Mouse (Mus musculus) gastrocnemius, postnatal 4 days (tissue): ENCODE results near the gene Mettl9. TPM values are rescaled to one million over a fixed set of nuclear protein-coding genes. Genes with fewer than 3 reads are reported as not detected.

Source experiments
- DNase-seq, 2 experiments: peaks; one replicate each; pipeline ENCODE4 v3.0.0; 2021 to 2022; ENCODE audit warnings: low spot score in 2 of 2, mixed read lengths in 2 of 2
- total RNA-seq, 2 experiments: library from RNA; stranded (reverse); gene quantifications; 2 replicates each; pipeline ENCODE4 v1.2.3; 2021

Gene Mettl9
- total RNA-seq, 2 experiments from 2014 or later: 75.2 to 77.8 TPM

DNA sequence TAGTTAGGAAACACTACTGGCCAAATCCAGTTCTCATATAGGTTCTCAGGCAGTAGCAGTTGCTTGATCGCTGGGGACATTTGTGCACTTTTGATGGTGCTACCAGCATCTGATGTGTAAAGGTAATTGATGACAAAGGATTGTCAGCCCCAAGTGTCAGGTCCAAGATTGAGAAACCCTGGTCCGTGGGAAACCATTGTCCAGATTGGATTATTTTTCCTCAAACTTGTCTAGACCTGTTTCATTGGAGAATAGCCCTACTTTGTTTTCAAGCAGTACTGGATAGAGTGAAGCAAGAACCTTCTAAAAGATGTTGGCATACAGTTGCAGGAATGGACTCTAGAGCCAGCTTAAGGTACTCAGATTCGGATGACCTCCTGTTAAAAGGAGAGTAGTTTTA lies 8.8 kb downstream of the Mettl9 start:
- DNase-seq: no peak

DNA sequence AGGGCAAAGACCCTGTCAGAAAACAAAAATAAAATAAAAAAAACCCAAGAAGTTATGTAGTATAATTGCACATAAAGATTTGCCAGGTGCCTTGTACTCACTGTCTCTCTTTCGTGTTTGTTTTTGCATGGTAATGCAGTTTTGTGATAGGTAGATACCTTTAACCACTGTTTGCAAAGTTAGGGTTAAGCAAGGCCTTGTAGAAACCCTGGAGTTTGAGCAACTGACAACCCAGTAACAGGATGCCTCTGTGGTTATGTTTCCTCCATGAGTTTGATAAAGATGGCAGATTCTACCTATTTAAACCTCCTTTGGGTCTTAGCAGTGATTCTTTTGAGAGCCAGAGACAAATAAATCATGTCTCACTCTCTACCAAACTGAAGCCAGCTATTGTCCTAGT lies 9.3 kb downstream of the Mettl9 start:
- no peak for DNase-seq

DNA sequence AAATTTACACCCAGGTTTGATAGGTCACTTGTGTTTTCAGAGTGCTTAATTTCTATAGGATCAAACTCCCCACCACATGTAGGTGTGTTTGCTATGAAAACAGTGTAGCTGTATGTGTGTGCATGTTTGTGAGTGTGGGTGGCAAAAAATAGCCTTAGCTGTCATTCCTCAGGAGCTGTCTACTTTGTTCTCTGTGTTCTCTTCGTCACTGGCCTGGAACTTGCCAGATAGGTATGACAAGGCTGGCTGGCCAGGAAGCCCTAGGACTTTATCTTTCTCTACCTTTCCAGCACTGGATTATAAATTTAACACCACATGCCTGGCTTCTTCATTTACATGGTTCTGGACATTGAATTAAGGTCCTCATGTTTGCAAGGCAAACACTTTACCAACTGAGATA lies 10.0 kb downstream of the Mettl9 start:
- no peak for DNase-seq

DNA sequence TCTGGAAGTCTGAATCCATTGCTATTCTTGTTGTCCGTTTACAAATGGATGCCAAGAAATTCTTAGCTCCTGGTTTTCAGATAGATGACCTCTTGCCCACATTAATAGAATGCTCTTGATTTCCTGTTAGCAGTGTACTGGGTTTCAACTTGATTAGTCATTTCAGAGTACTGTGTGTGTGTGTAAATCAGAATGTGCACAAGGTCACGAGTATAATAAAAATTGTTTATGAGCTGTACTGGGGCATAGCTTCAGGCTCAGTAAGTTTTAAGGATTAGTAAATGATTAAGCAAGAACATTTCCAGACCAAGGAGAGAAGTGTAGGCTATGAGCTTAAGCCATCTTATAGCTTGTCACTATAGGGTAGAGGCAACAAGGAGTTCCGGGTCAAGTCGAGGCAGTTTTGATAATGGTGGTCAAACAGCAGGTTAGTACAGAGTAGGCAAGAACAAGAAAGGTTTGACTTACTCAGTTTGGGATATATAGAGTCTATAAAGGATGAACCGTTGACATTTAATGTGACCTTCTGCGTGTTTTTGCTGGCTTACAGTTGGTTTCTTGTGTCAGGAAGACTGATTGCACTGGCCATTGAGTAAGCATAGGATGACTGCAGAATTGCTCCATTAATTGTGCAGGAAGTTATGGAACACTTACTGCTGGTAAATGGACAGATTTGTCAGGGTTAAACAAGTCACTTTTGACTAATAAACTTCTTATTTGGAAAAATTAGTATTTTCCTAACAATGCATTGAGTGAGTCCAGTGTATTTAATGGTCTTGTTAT lies 11.6 kb downstream of the Mettl9 start:
- DNase-seq: no peak

DNA sequence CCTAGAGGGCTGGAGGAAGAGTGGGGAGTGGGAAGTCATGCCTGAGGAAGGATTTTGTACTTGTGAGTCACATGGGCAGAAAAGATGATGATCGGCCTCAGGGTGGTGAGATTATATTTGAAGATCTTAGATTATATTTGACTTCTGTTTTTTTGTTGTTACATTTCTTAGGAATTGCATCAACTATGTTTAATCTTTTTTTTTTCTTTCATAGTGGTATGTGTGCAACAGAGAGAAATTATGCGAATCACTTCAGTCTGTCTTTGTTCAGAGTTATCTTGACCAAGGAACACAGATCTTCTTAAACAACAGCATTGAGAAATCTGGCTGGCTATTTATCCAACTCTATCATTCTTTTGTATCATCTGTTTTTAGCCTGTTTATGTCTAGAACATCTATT lies 13.4 kb downstream of the Mettl9 start:
- no peak for DNase-seq

DNA sequence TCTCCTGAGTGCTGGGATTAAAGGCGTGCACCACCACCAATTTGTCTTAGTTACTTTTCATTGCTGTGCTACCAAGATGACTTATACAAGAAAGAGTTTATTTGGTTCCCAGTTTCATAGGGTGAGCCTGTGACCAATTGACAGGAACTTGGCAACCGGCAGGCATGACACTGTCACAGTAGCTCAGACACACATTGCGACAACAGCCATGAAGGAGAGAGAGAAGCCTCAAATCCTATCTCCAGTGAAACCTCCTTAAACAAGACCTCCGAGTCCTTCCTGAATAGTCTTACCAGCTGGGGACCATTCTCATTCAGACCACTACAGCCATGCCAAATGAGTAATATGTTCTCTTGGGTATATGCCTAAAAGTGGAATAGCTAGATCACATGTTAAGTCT lies 18.8 kb downstream of the Mettl9 start:
- no peak for DNase-seq

DNA sequence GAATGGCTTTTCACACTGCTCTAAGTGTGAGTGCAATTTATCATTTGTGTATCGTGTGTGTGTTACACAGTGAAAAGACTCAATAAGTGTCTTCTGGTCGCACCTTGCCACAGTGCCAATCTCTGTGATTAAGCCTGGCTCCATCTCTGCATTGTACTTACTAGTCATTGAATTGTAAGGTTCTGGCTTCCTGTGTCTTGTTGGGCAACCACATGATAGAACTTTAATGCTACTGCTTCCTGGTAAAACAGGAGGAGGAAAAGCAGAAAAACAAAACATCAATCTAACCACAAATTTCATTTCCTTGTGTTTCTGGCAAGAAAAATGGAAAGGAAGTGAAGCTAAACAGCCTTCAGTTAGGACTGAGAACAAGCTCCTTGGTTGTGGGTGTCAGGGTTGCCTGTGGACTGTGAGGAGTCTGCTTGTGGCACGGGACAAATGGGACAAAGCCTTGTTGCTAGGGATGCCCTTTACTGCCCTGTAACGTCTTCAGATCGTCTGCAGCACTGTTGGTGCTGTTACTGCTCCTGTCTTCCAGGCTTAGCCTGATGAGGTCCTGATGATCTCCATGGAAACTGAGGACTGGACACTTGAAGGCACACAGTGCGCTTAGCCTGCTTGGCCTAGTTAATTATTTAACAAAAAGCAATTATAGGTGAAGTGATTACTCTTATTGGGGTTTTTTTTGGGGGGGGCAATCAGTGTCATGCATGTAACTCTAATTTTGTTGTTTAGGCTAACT lies 25.4 kb downstream of the Mettl9 start:
- no peak for DNase-seq

DNA sequence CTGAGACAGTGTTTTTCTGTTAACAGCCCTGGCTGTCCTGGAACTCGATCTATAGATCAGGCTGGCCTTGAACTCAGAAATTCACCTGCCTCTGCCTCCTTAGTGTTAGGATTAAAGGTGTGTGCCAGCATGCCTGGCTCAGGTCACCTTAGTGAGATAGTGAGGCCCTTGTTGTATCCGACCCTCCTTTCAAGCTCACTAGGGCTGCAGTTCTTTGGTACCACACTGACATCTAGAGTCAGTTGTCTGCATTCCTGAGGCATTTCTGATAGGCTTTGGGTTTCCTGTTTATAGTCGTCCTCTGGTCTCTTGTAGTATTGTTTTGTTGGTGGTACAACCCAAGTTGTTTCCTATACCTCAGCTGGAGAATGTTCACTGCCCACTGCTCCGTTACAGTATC lies 30.1 kb downstream of the Mettl9 start:
- DNase-seq: no peak

DNA sequence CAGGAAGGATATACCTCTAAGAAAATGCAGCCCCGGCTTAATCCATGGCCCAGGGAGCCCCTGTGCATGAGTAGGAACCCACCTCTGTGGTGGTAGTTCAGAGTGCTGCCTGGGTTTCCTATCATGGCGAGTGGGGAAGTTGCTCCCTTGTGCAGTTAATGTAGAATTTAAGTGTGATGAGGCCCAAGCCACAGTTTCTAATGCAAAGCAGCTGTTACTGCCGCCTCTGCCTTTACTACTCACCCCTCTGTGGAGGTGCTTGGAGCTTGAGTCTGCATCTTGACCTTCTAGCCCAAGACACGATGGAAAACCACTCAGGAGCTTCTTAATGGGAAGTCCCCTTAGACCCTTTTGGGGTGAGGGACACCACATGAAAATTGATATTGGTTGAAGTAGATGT lies 37.0 kb downstream of the Mettl9 start:
- DNase-seq: no peak

DNA sequence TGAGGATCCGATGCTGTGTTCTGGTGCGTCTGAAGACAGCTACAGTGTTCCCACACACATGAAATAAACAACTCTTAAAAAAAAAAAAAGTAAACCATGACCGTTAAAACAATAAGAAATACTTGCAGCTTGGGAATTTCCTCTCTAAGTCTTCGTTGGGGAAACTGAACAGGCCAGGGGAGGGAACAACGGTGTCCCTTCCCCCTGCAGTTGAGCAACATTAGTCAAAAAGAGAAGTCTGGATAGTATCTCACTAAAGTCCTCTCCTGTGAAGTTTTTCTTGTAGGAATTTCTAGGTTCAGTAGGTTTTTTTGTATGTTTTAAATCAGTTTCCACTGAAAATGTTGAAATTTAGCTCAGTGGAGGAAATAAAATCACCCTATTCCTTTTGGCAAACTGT lies 38.3 kb downstream of the Mettl9 start:
- no peak for DNase-seq

DNA sequence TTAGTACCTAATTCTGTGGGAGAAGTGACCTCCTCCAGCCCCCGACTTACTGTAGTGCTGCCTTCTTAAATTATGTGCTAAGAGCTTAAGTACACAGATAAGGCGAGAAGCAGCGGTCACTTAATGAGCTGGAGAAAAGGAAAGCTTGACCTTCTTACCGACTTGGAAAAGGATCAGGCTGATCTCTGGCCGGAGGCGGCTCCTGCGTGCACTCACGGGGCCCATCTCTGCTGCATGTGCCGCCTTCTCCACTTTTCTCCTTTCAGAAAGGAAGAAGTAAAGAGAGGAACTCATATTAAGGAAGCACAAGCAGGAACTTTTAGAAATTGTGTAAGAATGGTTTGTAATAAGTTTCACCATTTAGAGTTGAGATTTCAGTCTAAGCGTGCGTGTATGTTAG lies 40.0 kb downstream of the Mettl9 start, which contains the start of gene Igsf6:
Gene Igsf6, minus strand, starts transcription at position 292 of the 400 bp plus-strand sequence.
- DNase-seq: no peak

DNA sequence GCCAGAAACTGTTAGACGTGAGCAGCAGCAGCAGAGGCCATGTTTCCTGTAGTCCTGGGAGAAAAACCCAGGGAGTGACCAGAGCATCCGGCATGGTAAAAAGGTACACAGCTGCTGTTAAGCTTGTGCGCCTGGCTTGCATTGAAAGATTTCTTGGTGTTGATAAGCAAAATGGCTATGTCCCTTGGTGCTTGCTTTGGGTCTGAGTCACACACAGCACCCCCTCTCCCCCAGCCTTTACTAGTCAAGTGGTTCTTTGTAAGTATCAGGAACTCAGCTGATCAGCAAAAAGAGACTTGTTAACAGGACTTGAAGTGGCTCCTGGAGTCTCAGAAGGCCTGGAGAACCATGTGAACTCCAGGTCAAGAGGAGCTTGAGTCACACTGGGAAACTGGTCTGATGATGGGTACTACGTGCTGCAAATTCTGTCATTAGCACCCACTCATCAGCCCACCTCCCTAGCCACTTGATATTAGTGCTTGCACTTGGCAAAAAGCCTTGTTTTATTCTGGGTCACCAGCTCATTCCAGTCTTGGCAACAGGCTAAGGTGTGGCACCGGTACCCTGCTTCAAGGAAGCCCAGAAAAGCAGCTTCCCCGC lies 40.7 kb downstream of the Mettl9 start:
- no peak for DNase-seq

DNA sequence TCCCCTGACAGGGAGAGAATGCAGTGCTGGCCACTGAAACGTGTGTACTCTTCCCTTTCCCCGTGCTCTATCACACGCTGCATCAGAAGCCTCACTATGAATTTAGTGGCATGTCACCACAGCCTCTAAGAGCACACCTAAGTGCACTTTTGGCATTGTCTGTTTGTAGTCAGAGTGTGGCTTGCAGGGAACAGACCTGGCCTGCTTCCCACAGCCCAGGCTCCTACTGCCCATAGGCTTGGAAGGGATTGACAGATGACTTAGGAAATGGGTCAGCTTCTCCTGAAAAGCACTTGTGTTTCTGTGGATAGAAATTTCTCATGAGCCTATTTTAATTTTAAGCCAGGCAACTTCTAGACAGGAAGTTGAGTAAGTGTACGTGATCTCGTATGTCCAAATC lies 41.2 kb downstream of the Mettl9 start:
- DNase-seq: no peak

DNA sequence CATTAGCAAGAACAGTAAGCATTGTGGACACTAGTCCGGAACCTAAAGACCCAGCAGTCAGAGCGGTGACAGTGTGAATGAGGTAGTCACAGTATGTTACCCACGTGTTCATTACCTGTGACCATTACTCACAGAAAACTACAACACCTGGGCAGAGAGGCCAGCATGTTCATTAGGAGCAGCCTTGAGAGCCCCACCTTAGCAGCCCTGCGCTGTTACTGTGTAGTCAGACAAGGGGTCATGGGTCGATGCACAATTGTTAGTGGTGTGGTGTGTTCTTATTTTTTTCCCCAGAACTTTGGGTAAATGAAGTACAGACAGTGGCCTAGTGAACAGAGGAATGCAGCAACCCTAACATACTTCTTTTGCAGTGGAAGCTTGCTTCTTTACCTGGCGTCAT lies 43.1 kb downstream of the Mettl9 start:
- DNase-seq: no peak

DNA sequence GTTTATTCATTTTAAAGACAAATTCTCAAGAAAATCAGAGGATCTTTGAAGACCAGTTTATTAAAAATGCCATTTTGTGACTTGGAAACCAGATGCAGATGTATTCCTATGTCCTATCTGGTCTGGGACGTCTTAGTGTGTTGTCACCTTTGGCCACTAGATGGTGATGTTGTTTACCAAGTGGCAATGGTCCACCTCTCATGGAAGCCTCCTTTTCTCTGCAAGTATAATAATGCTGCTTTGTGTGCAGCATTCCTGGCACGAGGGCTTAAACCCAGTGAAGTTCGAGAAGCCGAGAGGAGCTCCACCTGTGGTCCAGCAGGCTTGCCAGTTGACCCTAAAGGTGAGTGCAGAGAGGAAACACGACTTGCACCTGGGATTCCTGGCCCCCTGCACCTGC lies 43.6 kb downstream of the Mettl9 start:
- DNase-seq: peak in 1 of 2 experiments; percentile 55

DNA sequence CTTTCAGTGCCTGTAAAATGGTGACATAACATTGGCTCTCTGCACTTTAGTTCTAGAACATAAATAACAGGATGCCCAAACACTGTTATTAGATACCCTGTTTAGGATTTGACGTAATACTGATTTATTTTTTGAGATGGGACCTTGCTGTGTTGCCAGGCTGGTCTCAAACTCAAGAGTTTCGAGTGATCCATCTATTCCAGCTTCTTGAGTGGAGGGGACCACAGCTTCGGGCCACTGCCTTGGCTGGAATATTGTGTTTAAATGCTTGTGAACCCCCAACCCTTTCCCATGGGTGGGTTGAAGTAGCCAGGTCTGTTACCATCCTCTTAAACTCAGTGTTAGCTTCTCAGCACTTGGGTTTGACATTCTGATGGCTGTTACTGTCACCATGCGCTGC lies 47.1 kb downstream of the Mettl9 start, which contains the start of gene Otoa:
Gene Otoa, plus strand, starts transcription at position 301 of the 400 bp plus-strand sequence.
- no peak for DNase-seq

DNA sequence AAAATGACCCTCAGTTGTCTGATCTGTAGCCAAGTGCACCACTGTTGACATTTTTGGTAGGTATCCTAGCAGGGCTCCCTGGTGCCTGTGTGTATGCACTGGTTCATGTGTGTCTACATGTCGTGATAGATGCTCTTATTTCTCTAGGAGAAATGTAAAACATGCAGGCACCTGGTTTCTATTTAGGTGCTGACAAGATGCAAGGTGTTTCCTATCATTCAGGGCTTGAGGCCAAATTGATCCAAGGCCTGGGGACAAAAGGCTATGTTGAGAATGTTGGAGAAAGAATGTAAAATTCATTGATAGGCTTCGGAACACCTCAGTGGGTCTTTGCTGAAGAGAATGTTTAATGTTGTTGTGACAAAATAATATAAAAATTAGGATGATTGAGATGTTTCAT lies 47.6 kb downstream of the Mettl9 start:
- no peak for DNase-seq

DNA sequence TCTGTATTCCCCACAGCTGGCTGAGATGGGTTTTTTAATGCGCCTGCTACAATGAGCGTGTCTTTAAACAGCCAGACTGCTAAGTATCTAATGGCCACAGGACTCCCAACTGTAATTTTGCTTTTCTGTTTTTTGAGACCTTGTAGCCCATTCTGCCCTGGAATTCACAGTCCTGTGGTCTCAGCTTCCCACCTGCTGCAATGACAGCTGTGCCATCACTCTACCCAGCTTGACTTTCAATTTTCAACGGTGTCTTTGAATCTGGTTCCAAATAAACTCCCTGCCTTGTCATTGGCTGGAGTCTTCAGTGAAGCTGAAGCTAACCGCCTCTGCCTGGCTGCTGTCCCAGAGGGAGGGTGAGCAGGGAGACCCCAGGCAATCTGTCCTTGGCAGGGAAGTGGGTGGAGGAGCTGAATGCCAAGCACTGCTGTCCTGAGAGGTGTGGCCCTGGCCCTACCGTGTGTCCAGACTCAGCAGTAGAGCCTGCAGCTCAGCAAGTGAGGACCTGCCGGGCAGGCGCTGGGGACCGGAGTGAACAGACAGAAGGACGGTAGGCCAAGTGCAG lies 48.8 kb downstream of the Mettl9 start:
- peak in 1 of 2 experiments; percentile 50 for DNase-seq

DNA sequence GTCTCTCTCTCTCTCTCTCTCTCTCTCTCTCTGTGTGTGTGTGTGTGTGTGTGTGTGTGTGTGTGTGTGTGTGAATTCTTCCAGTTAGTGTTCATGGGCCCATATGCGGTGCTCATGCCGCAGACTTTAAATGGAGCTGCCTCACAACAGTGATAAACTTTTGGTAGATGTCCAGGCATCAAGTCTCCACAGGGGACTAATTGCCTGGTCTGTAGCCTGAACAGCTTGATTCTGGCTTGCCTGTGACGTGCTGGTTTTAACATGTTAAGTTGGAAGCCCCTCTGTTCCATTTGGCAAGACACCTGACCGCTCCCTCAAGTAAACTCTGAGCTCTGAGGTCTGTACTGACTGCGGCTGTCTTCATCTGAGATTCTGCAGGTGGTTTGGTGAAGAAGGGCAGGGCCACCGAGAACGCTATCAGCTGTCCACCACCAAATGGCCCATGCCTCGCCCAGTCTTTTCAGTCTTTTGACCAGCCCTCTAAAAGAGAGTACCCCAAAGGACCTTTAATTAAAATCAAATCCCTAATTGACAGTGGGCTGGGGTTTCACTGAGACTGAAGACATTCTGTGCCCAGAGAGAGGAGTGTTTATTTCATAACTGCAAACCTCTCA lies 50.7 kb downstream of the Mettl9 start:
- DNase-seq: no peak

DNA sequence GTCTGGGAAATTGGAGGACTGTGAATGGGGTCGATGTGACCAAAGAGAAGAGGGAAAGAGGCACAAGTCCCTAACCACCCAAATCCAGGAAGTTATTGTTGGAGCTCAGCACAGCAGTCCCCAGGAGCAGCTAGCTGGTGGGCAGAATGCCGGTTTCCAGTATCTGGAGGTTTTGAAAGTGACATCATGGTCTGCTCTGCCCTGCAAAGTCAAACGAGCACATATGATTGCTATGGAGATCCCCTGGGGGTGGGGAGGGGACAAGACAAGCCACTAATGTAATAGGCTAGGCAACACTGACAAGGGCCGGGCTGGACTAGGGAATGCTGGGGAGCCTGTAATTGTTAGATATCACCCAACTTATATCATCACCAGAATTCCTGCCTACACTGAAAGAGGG lies 51.3 kb downstream of the Mettl9 start:
- peak in 1 of 2 experiments; percentile 61 for DNase-seq

DNA sequence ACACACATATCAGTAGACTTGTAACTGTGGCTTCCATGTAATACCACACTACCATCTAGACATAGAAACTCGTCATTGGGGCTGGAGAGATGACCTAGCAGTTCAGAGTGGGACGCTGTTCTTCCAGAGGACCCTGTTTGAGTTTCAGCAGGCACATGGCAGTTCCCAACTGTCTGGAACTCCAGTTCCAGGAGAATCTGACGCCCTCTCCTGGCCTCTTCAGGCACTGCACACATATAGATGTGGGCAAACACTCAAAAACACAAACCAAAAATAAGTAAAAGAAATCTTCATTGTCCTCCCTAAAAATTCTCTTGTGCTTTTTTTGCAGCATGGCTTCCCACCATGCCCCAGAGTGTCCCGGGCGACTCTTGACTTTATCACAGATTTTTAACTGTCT lies 54.5 kb downstream of the Mettl9 start:
- no peak for DNase-seq
